ENCODE assay signal across 16 mouse cellular contexts in genomic region chr8:65194231-65194630, GRCm38 (mm10).
"Had no signal": no experiment of that assay in that cellular context is flagged by ENCODE, and none has a peak within 500 bp of the region (broad histone marks: within the 10 kb centered on the region; RNA-seq: fewer than 3 reads in every experiment).

No protein-coding gene starts in this region.

- H3K9ac ChIP-seq: lung, embryonic 15.5 days; midbrain, embryonic 13.5 days; midbrain, embryonic 15.5 days; neural tube, embryonic 12.5 days; stomach, embryonic 15.5 days had no signal

- H3K27me3 ChIP-seq: lung, embryonic 15.5 days; megakaryocyte, embryonic 14.5 days; midbrain, embryonic 13.5 days; midbrain, embryonic 15.5 days; neural tube, embryonic 12.5 days; stomach, embryonic 15.5 days had no signal

- H3K4me2 ChIP-seq: lung, embryonic 15.5 days; midbrain, embryonic 11.5 days; midbrain, embryonic 13.5 days; midbrain, embryonic 15.5 days; neural tube, embryonic 12.5 days; stomach, embryonic 15.5 days had no signal

- H3K27ac ChIP-seq: lung, embryonic 15.5 days; macrophage; midbrain, embryonic 13.5 days; midbrain, embryonic 15.5 days; neural tube, embryonic 12.5 days; stomach, embryonic 15.5 days; stomach, postnatal 0 days had no signal

- H3K4me3 ChIP-seq: lung, embryonic 15.5 days; megakaryocyte, embryonic 14.5 days; midbrain, embryonic 13.5 days; midbrain, embryonic 15.5 days; neural tube, embryonic 12.5 days; stomach, embryonic 15.5 days had no signal

- DNase-seq: lung, adult 2 months; lung, postnatal 14 days; lung, postnatal 36 days; right cerebral cortex, postnatal 14 days; thymus, adult 2 months; thymus, postnatal 25 days had no signal

- H3K9me3 ChIP-seq: lung, embryonic 15.5 days; midbrain, embryonic 13.5 days; midbrain, embryonic 15.5 days; neural tube, embryonic 12.5 days; stomach, embryonic 15.5 days had no signal

- ATAC-seq: lung, postnatal 0 days; midbrain, embryonic 13.5 days; midbrain, embryonic 15.5 days had no signal

- H3K36me3 ChIP-seq: lung, embryonic 15.5 days; midbrain, embryonic 13.5 days; midbrain, embryonic 15.5 days; neural tube, embryonic 12.5 days; stomach, embryonic 15.5 days had no signal

- H3K4me1 ChIP-seq: lung, embryonic 15.5 days; megakaryocyte, embryonic 14.5 days; midbrain, embryonic 13.5 days; midbrain, embryonic 15.5 days; neural tube, embryonic 12.5 days; stomach, embryonic 15.5 days had no signal
